Mouse (Mus musculus) 3134 (cell line): Measurements from ENCODE around the gene Yeats4.
"Not testable (repeated sequence)": the region's sequence is repeated elsewhere in the genome, so short reads cannot be mapped to it uniquely, and the experiment has no call there.

Source experiments
- DNase-seq: peaks from one replicate; pipeline ENCODE4 v3.0.0-alpha.2; 2011; ENCODE audit warnings: low spot score; ENCODE audit not compliant: insufficient read length; ENCODE audit errors: extremely low read depth

Gene Yeats4

GRCm38 (mm10) chr10:117224102-117224990 lies at the start of gene Yeats4:
Gene Yeats4 (minus strand): TSS chr10:117224507.
- DNase-seq = peak; percentile 97

GRCm38 (mm10) chr10:117272023-117272422 lies 47.7 kb upstream of the Yeats4 start:
- DNase-seq = no peak

DNA sequence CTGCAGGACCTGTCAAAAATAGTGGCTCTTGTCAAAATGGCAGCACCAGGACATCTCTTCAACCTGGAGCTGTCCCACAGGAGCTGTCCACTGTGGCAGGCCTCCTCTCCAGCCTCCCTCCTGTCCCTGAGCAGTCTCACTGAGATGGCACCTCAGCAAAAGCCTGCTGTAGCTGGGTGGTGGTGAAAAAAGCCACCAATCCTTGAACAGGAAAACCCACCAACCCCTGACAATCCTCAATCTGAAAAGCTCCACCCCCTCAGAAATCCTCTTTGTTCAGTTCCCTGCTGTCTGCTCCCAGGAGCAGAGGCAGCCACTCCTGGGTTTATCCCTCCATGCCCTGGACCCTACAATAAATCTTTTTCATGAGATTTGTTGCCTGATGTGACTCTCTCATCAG lies 35.6 kb upstream of the Yeats4 start:
- DNase-seq = no peak

GRCm38 (mm10) chr10:117238603-117239002 lies 14.3 kb upstream of the Yeats4 start, which contains the start of gene 9530003J23Rik:
Gene 9530003J23Rik (minus strand): TSS chr10:117238703.
- no peak for DNase-seq

- DNase-seq = no peak
Measured at GRCm38 (mm10) chr10:117235866-117236265, 11.6 kb upstream of the Yeats4 start.

DNA sequence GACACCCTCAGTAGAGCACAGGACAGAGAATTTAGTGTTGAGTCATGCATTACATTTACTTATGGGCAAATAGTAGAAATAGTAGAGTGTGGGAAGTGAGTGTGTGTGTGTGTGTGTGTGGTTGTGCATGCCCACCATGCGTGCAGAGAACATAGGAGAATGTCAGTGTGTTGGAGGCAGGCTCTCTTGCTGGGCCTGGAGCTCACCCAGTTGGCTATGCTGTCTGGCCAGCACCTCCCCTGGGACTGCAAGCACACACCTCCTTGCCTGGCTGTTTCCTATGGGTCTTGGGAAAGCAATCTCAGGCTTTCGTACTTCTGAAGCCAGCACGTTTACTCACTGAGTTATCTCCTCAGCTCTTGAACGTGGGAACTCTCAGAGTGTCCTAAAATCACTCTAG lies 10.5 kb upstream of the Yeats4 start:
- DNase-seq = no peak

GRCm38 (mm10) chr10:117229826-117230225 lies 5.5 kb upstream of the Yeats4 start:
- DNase-seq = no peak

DNA sequence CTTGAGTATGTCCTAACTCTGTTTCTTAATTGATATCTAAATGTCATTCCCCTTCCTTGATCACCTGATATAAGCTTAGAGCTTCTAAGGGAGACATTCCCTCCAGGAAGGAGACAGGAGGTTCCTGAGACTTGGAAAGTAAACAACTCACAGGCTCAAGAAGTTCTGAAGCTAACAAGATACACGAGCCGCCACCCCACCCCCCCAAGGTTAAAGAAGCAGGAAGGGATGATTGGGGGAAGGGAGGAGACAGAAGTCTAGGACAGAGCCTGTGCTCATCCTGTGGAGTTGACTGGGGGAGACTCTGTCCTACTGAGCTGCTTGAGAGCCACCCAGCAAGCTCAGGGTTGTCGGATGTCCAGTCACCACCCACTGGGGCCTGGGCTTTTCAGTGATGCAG lies 1.7 kb upstream of the Yeats4 start:
- no peak for DNase-seq

DNA sequence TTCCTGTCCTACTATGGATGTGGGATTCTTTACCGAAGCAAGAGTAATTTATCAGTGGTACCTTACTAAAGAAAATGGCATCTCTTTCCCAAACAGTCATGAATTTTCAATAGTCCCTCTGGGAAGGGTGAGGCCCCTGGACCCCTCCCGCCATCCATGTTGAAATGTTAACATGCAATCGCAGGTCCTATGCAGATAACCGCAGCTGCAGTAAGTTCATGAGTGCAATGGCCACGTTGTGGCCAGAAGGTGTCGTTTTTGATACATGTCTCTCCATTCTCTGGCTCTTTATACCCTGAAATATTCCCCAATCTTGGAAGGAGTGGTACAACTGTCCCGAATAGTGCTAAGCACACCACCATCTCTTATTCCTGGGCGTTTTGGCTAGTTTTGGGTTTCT lies 787 bp upstream of the Yeats4 start:
- no peak for DNase-seq

GRCm38 (mm10) chr10:117223758-117224101 lies 577 bp downstream of the Yeats4 start:
- no peak for DNase-seq

GRCm38 (mm10) chr10:117222821-117223220 lies 1.5 kb downstream of the Yeats4 start:
- no peak for DNase-seq

DNA sequence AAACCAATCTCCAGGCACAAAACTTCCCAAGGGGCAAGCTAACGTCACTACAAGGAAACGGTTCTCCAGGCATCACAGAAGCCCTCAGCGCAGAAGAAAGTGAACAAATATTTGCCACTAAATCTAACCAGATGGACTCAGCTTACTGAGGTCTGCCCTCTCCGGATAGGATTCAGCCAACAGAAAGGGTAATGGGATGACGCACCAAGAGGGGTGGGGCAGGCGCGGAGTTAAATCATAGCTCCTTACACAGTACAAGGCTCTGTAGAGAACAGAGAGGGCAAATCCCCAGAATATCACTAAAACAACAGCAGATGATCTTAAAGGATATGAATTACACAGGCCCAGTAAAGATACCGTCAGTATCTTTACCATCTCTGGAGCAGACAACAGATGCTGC lies 6.0 kb downstream of the Yeats4 start:
- no peak for DNase-seq

GRCm38 (mm10) chr10:117217246-117217840 lies 7.0 kb downstream of the Yeats4 start:
- DNase-seq = no peak

DNA sequence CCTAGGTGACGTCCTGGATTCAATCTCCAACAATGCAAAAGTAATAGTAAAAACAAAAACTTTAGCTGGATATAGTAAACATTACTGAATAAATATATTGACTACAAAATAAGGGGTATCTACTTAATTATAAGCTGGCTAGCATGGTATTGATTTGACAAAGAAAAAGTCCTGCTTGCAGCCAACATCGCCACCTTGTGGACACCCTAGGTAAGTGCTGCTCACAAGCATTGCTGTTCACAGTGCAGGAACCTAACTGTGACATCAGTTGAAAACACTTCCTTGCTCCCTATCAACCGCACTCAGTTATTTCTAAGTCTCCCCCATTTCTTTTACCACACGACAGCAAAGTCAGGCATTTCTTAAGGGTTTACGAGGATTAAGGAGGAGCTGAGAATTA lies 7.5 kb downstream of the Yeats4 start:
- DNase-seq = no peak

DNA sequence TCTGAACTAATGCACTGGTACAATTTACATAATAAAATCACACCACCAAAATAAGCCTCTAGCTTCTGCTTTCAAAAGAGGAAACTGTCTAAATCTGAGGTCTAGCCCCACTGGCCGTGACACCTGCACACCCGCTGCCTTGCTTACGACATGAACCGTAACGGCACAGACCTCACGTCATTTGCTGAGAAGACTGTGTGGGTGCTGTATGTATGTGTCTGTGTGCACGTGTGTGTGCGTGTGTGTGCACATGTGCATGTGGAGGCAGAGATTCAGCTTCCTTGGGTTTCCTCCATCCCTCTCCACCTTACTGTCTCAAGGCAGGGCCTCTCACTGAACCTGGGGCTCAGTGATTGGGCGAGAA lies 8.2 kb downstream of the Yeats4 start:
- DNase-seq = no peak

DNA sequence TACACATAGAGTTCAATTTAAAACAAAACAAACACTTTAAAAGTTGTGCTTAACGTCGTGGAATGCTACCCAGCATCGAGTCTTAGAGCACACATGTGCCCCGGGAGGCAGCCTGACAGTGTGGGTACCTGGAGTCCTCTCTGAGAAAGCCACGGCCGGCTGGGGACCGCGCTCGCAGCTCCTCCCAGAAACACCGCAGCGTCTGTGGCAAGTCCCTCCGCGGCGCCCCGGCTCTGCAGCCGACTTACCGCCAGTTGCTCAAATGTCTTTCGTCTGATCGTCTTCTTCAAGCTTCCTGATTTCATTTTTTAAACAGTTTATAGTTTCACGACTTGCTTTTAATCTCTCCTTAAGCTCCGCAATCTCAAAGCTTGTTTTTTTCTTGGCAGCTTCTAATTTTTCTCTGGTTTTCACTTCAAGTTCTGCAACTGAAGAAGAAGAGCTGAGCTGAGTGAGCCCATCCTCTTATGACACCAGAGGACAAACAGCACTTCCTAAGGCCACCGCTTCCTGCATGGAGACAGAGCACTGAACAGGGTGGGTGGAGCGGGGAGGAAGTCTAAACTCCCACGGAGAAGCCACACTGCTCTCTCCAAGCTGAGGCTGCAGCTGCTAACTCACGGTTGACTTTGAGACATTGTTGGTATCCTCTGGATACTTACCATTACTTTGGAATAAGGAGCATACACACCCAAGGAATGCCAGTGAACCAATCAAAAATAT lies 8.7 kb downstream of the Yeats4 start:
- no peak for DNase-seq

DNA sequence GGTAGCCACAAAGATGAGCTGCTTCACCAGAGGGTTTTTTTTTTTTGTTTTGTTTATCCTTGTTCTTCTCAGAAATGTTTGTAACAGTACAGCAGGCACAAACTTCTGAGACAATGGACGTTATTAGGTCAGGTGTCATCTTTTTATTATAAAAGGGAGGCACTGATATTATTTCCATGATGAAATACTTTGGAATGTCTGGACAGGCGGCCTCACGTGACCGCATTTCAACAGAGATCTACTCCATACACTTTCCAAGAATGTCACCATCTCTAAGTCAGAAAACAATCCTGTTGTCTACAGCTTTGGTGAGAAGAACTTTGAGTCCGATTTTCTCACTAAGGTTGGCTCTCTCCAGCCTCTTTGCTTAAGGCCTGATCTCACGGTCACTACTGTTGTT lies 13.3 kb downstream of the Yeats4 start:
- no peak for DNase-seq

DNA sequence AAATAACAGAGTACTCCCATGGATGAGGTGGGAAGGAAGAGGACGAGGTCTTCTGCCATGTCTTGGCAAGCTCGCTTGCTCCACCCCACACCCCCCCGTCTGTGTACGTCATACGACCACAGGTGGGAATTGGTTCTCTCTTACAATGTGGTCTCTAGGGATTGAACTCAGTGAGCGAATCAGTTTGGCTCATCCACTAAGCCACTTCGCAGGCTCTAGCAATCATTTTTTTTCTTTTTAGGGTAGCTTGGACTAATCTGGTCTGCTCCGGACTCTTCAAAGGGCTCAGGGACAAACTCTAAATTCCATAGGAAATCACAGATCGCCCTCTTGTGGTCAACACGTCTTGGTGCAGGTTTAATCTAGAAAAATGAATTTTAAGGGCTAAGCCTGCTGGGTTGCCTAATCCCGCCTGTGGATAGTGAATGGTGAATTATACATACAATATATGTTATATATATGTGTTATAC lies 14.8 kb downstream of the Yeats4 start:
- DNase-seq = peak; percentile 50

DNA sequence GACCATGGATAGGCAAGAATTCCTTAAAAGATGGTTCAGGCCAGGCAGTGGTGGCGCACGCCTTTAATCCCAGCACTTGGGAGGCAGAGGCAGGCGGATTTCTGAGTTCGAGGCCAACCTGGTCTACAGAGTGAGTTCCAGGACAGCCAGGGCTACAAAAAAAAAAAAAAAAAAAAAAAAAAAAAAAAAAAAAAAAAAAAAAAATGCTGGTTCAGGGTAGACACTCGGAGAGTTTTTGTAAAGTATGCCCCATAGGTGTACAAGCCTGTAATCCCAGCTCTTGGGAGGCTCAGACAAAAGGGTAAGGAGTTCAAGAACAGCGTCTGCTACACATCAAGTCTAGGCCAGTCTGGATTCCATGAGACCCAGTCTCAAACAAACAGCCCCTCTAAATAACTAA lies 15.5 kb downstream of the Yeats4 start:
- DNase-seq = not testable (repeated sequence)

GRCm38 (mm10) chr10:117208221-117208620 lies 16.1 kb downstream of the Yeats4 start:
- no peak for DNase-seq

GRCm38 (mm10) chr10:117206070-117206469 lies 18.2 kb downstream of the Yeats4 start:
- DNase-seq = no peak
